Mouse (Mus musculus) embryonic fibroblast, embryonic 13.5 days (primary cell): ENCODE data around the gene Zfp740.

ENCODE experiments used
- CTCF ChIP-seq: IDR thresholded peaks from 2 replicates; pipeline ENCODE4 v1.5.1; 2011; ENCODE audit warnings: mild to moderate bottlenecking, control low read depth, low read length, moderate library complexity, borderline replicate concordance; ENCODE audit not compliant: insufficient read depth
- POLR2A ChIP-seq: IDR thresholded peaks from 2 replicates; pipeline ENCODE4 v1.6.1; 2011; ENCODE audit warnings: low read depth, mild to moderate bottlenecking, control low read depth, low read length, moderate library complexity

DNA sequence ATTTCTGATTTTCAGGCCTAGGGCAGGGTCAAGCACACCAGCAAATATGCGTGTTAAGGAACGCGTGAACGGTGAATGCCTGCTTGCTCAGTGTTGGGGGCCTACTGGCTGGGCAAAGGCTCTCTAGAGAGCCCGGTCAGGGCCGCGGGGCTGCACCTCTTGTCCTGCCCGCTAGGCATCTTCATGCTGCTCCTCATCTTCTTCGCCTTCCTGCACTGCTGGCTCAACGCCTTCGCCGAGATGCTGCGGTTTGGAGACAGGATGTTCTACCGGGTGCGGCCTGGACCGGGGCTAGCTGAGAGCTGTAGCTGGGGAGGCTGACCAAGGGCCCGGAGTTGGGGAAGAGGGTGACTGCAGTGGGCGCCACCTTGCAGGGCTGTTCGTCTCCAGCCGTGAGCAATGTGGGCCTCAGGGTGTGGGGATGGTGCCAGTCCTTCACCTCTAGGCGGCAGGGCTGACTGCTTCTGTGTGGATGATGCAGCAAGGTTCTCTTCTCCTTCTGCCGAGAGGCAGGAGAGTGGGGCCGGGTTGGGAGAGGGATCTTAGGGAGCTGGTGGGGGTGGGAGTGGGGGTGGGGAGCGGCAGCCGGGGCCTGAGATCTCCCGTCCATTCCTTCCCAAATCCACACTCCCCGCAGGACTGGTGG, 42.5 kb upstream of the Zfp740 start:
- TF ChIP-seq CTCF, result no peak
- TF ChIP-seq POLR2A, result no peak
